Mouse (Mus musculus) ES-Bruce4 (cell line): ENCODE measurements around the gene Cryzl1. TPM values are rescaled to one million over a fixed set of nuclear protein-coding genes. Genes with fewer than 3 reads are reported as not detected.

Experiments used
- H3K27ac ChIP-seq: 2 replicates; pipeline ENCODE4 v1.5.1; 2012; ENCODE audit warnings: low read length, inconsistent platforms; ENCODE audit not compliant: insufficient read depth
- H3K27me3 ChIP-seq: 2 replicates; pipeline ENCODE4 v1.6.1; 2012; ENCODE audit warnings: mild to moderate bottlenecking, low read length, inconsistent platforms; ENCODE audit not compliant: control insufficient read depth, poor library complexity, insufficient read depth, severe bottlenecking
- H3K36me3 ChIP-seq: 2 replicates; pipeline ENCODE4 v1.6.1; 2012; ENCODE audit warnings: inconsistent platforms, mild to moderate bottlenecking, low read length, moderate library complexity; ENCODE audit not compliant: control insufficient read depth, poor library complexity, insufficient read depth, severe bottlenecking
- H3K4me1 ChIP-seq: one replicate; pipeline ENCODE4 v1.8.1; 2011; ENCODE audit warnings: low read length; ENCODE audit not compliant: control insufficient read depth, insufficient read depth
- H3K4me3 ChIP-seq: 2 replicates; pipeline ENCODE4 v1.5.1; 2011; ENCODE audit warnings: low read depth, mild to moderate bottlenecking, low read length
- H3K9ac ChIP-seq: 2 replicates; pipeline ENCODE4 v1.6.1; 2012; ENCODE audit warnings: low read depth, mild to moderate bottlenecking, inconsistent platforms; ENCODE audit not compliant: poor library complexity, severe bottlenecking
- H3K9me3 ChIP-seq: replicated peaks from 2 replicates; pipeline ENCODE4 v1.6.1; 2012; ENCODE audit warnings: mild to moderate bottlenecking, low read length, inconsistent platforms; ENCODE audit not compliant: control insufficient read depth, poor library complexity, insufficient read depth, severe bottlenecking
- CTCF ChIP-seq: IDR thresholded peaks from one replicate; pipeline ENCODE4 v1.8.1; 2011; ENCODE audit warnings: low read depth, low read length
- EP300 ChIP-seq: IDR thresholded peaks from 2 replicates; pipeline ENCODE4 v1.6.1; 2011; ENCODE audit warnings: low read depth, low read length; ENCODE audit not compliant: insufficient read depth
- POLR2A ChIP-seq: IDR thresholded peaks from one replicate; pipeline ENCODE4 v1.8.1; 2011; ENCODE audit warnings: low read length; ENCODE audit not compliant: insufficient read depth
- polyA plus RNA-seq: library from polyadenylated mRNA; stranded (reverse); fragments of >200 nt; gene quantifications from 2 replicates; pipeline ENCODE4 v1.2.4, GENCODE M21; 2011; ENCODE audit warnings: low read depth; ENCODE audit not compliant: missing spikeins, insufficient read depth, insufficient read length

The Cryzl1 gene
- polyA plus RNA-seq, 1 experiment, result 60.0 TPM

GRCm38 (mm10) chr16:91640171-91640570, 88.6 kb downstream of the Cryzl1 start:
- no peaks in the 10 kb centered on the region for H3K9me3 ChIP-seq
- H3K4me3 ChIP-seq, result no peak overlapping the region
- H3K27ac ChIP-seq, result no peak overlapping the region
- no peaks in the 10 kb centered on the region for H3K27me3 ChIP-seq
- no peak for TF ChIP-seq EP300
- no peak for TF ChIP-seq POLR2A
- TF ChIP-seq CTCF, result no peak
- H3K9ac ChIP-seq, result no peak overlapping the region
- peaks cover 84% of the 10 kb centered on the region for H3K36me3 ChIP-seq
- no peaks in the 10 kb centered on the region for H3K4me1 ChIP-seq

GRCm38 (mm10) chr16:91639636-91640035, 89.1 kb downstream of the Cryzl1 start:
- Histone ChIP-seq H3K27me3 (no peaks in the 10 kb centered on the region), H3K27ac (no peak overlapping the region), H3K36me3 (peaks cover 81% of the 10 kb centered on the region), H3K4me3 (no peak overlapping the region), H3K9ac (no peak overlapping the region), H3K9me3 (no peaks in the 10 kb centered on the region), H3K4me1 (no peaks in the 10 kb centered on the region)
- TF ChIP-seq CTCF (no peak), POLR2A (no peak), EP300 (no peak)

Other genes starting within 250 kb of the Cryzl1 start
- 31.3 and 35.3 TPM in 2 replicates for gene Ifnar1, start 243.7 kb downstream of the Cryzl1 start, polyA plus RNA-seq
- 5.0 and 8.9 TPM in 2 replicates for gene Ifngr2, start 181.9 kb downstream of the Cryzl1 start, polyA plus RNA-seq
- 27.2 and 30.9 TPM in 2 replicates for gene Tmem50b, start 131.2 kb downstream of the Cryzl1 start, polyA plus RNA-seq
- gene Dnajc28, start 109.9 kb downstream of the Cryzl1 start, polyA plus RNA-seq, result 2.5 and 4.9 TPM in 2 replicates
- 283 and 292 TPM in 2 replicates for gene Gart, start 82.0 kb downstream of the Cryzl1 start, polyA plus RNA-seq
- 174 and 192 TPM in 2 replicates for gene Son, start 81.5 kb downstream of the Cryzl1 start, polyA plus RNA-seq
- gene Donson, start 40.2 kb downstream of the Cryzl1 start, polyA plus RNA-seq, result 44.3 and 46.4 TPM in 2 replicates
- 84.6 and 85.7 TPM in 2 replicates for gene Itsn1, start 306 bp upstream of the Cryzl1 start, polyA plus RNA-seq